22 mouse cellular contexts compared by ENCODE assay signal in genomic region chr13:43805159-43805758, GRCm38 (mm10).
"Had no signal": no experiment of that assay in that cellular context is flagged by ENCODE, and none has a peak within 500 bp of the region (broad histone marks: within the 10 kb centered on the region; RNA-seq: fewer than 3 reads in every experiment).

No protein-coding gene starts in this region.

- H3K27ac ChIP-seq: heart, adult 2 months; heart, embryonic 13.5 days; heart, embryonic 15.5 days; hindbrain, embryonic 13.5 days; hindbrain, embryonic 15.5 days; hindbrain, postnatal 0 days; kidney, embryonic 15.5 days; kidney, postnatal 0 days; limb, embryonic 15.5 days had no signal

- H3K4me1 ChIP-seq: heart, embryonic 15.5 days had no signal

- H3K4me2 ChIP-seq: heart, embryonic 11.5 days; heart, embryonic 13.5 days; heart, embryonic 15.5 days; hindbrain, embryonic 13.5 days; hindbrain, embryonic 15.5 days; kidney, embryonic 15.5 days; limb, embryonic 13.5 days; limb, embryonic 15.5 days had no signal

- H3K36me3 ChIP-seq: heart, embryonic 15.5 days; hindbrain, embryonic 15.5 days; limb, embryonic 15.5 days had no signal

- H3K27me3 ChIP-seq: heart, embryonic 13.5 days; heart, embryonic 15.5 days; hindbrain, embryonic 15.5 days; kidney, embryonic 15.5 days; limb, embryonic 13.5 days had no signal

- H3K9ac ChIP-seq: heart, embryonic 13.5 days; heart, embryonic 15.5 days; hindbrain, embryonic 13.5 days; hindbrain, embryonic 15.5 days; kidney, embryonic 15.5 days; limb, embryonic 13.5 days; limb, embryonic 15.5 days had no signal

- H3K9me3 ChIP-seq: heart, embryonic 13.5 days; heart, embryonic 15.5 days; hindbrain, embryonic 13.5 days; hindbrain, embryonic 15.5 days; kidney, embryonic 15.5 days; limb, embryonic 13.5 days; limb, embryonic 15.5 days had no signal

- DNase-seq: gastrocnemius, postnatal 14 days; gastrocnemius, postnatal 36 days; heart, adult 2 months; heart, postnatal 14 days; heart, postnatal 36 days; kidney, adult 11 months; kidney, adult 2 months; kidney, adult 9 months; kidney, postnatal 14 days; layer of hippocampus, adult 9-11 months; layer of hippocampus, postnatal 36 days; left cerebral cortex, postnatal 4 days had no signal

- H3K4me3 ChIP-seq: heart, adult 2 months; heart, embryonic 13.5 days; heart, embryonic 15.5 days; hindbrain, embryonic 13.5 days; hindbrain, embryonic 15.5 days; kidney, embryonic 15.5 days; limb, embryonic 13.5 days; limb, embryonic 15.5 days had no signal
